Mouse (Mus musculus) stomach, postnatal 0 days (tissue): ENCODE data around the gene Trank1. TPM values are rescaled to one million over a fixed set of nuclear protein-coding genes. Genes with fewer than 3 reads are reported as not detected.
A peak's percentile ranks its signal among the peaks of the same experiment; 100 is the strongest.

Experiments used
- ATAC-seq: fragments of 200-750 bp; cut with Nextera tagmentation; 2 replicates; pipeline ENCODE4 v1.8.0; 2017; ENCODE audit not compliant: low FRiP score, low TSS enrichment
- DNase-seq: peaks from one replicate; pipeline ENCODE4 v3.0.0-alpha.2; 2016; ENCODE audit warnings: low spot score
- H3K27ac ChIP-seq: fragments of 300-500 bp; sonication (generic); replicated peaks from 2 replicates; pipeline ENCODE4 v1.5.1; 2014; ENCODE audit warnings: mild to moderate bottlenecking, control low read depth
- H3K27me3 ChIP-seq: fragments of 300-500 bp; sonication (generic); 2 replicates; pipeline ENCODE4 v1.6.1; 2014; ENCODE audit warnings: low read length; ENCODE audit not compliant: control insufficient read depth, insufficient read depth
- H3K36me3 ChIP-seq: fragments of 300-500 bp; sonication (generic); 2 replicates; pipeline ENCODE4 v1.6.1; 2014; ENCODE audit warnings: low read length, mixed read lengths; ENCODE audit not compliant: control insufficient read depth, insufficient read depth
- H3K4me1 ChIP-seq: fragments of 300-500 bp; sonication (generic); replicated peaks from 2 replicates; pipeline ENCODE4 v1.6.1; 2014; ENCODE audit warnings: antibody characterized with exemption; ENCODE audit not compliant: control insufficient read depth, insufficient read depth
- H3K4me2 ChIP-seq: fragments of 300-500 bp; sonication (generic); replicated peaks from 2 replicates; pipeline ENCODE4 v1.6.1; 2014; ENCODE audit warnings: low read depth, mild to moderate bottlenecking, control low read depth, moderate library complexity
- H3K4me3 ChIP-seq: fragments of 300-500 bp; sonication (generic); 2 replicates; pipeline ENCODE4 v1.5.1; 2014; ENCODE audit warnings: low read depth, low read length, control low read depth
- H3K9ac ChIP-seq: fragments of 300-500 bp; sonication (generic); 2 replicates; pipeline ENCODE4 v1.6.1; 2014; ENCODE audit warnings: mild to moderate bottlenecking, low read length, control low read depth, mixed read lengths
- H3K9me3 ChIP-seq: fragments of 300-500 bp; sonication (generic); 2 replicates; pipeline ENCODE4 v1.6.1; 2016; ENCODE audit warnings: low read length; ENCODE audit not compliant: control insufficient read depth
- CTCF ChIP-seq: IDR thresholded peaks from 2 replicates; pipeline ENCODE4 v1.5.1; 2016; ENCODE audit warnings: antibody characterized with exemption, low read depth, mild to moderate bottlenecking, moderate library complexity
- EP300 ChIP-seq: optimal IDR thresholded peaks from 2 replicates; pipeline ENCODE3; 2016; ENCODE audit warnings: antibody characterized with exemption
- WGBS: fragments of 180-500 bp; shearing (Covaris S2); extraction: QIAGEN DNeasy Blood & Tissue Kit; methylation state at CpG from one replicate; pipeline ENCODE4 v1.1.7; 2014; 5-methylcytosine and 5-hydroxymethylcytosine counted together
- polyA plus RNA-seq: library from polyadenylated mRNA; unstranded; fragments of >200 nt; fragmentation: Nextera tagmentation; extraction: Ambion mirVana; gene quantifications from 2 replicates; pipeline ENCODE4 v1.2.1, GENCODE M21; 2015

Gene Trank1
- polyA plus RNA-seq, 1 experiment from 2014 or later = 0.16 TPM

GRCm38 (mm10) chr9:111351641-111352040, 40.1 kb downstream of the Trank1 start:
- H3K27me3 ChIP-seq = no peaks in the 10 kb centered on the region
- no peak overlapping the region for H3K9ac ChIP-seq
- H3K4me2 ChIP-seq = no peak overlapping the region
- no peak overlapping the region for H3K27ac ChIP-seq
- no peaks in the 10 kb centered on the region for H3K36me3 ChIP-seq
- no peak for TF ChIP-seq CTCF
- TF ChIP-seq EP300 = no peak
- DNase-seq (no peak), ATAC-seq (no peak)
- H3K4me1 ChIP-seq = no peaks in the 10 kb centered on the region
- 21% methylated on average over 1 of the region's 1 CpGs for WGBS
- H3K9me3 ChIP-seq = no peaks in the 10 kb centered on the region
- H3K4me3 ChIP-seq = no peak overlapping the region

DNA sequence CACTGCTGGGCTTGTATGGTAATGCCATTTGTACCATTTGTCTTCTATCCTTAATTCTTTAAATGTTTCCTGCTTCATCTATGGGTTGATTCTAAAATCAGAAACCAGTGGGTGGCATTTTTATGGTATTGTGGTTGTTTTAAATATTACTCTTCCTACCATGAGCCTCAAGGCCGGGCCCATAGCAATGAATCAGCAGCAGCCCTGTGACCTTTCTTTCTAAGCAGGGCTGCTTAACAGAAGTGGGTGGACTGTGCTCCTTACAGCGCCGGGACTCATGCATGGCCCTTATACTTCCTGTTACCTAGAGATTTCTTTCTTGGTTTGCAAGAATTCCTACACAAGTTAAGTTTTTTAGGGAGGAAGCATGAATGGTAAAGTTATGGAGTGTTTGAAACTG, 41.1 kb downstream of the Trank1 start:
- 77% methylated on average over 3 of the region's 3 CpGs for WGBS
- no peak overlapping the region for H3K9ac ChIP-seq

DNA sequence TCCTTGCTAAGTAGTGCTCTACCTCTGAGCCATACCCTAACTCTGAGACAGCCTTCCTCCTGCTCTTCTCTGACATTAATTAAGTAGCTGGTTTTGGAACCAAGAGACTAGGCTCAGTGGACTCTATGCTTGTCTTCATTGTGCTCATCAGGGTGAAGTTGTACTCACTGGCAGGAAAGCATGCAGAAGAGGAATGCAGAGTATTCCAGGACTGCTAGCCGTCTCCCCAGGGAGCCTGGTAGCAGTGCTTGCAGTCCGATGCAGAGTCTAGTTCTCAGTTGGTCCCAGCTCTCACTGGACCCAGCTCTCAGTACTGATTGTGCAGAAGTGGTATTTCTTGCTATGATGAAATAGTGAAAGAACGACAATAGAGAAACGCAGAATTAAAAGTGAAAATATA, 43.5 kb downstream of the Trank1 start:
- Histone ChIP-seq H3K4me1 (no peaks in the 10 kb centered on the region), H3K4me2 (no peak overlapping the region), H3K27ac (no peak overlapping the region), H3K9me3 (no peaks in the 10 kb centered on the region), H3K4me3 (no peak overlapping the region), H3K27me3 (no peaks in the 10 kb centered on the region), H3K9ac (no peak overlapping the region), H3K36me3 (no peaks in the 10 kb centered on the region)
- WGBS = 50% methylated on average over 4 of the region's 4 CpGs
- ATAC-seq (no peak), DNase-seq (no peak)
- TF ChIP-seq EP300 (no peak), CTCF (no peak)

More for the DNA sequence above, 41.1 kb downstream of the Trank1 start:
- no peak for ATAC-seq
- H3K27me3 ChIP-seq = no peaks in the 10 kb centered on the region
- no peaks in the 10 kb centered on the region for H3K36me3 ChIP-seq
- TF ChIP-seq EP300 (no peak), CTCF (no peak)
- H3K27ac ChIP-seq = no peak overlapping the region
- H3K4me2 ChIP-seq = no peak overlapping the region
- no peaks in the 10 kb centered on the region for H3K4me1 ChIP-seq
- DNase-seq = no peak
- no peaks in the 10 kb centered on the region for H3K9me3 ChIP-seq
- no peak overlapping the region for H3K4me3 ChIP-seq

DNA sequence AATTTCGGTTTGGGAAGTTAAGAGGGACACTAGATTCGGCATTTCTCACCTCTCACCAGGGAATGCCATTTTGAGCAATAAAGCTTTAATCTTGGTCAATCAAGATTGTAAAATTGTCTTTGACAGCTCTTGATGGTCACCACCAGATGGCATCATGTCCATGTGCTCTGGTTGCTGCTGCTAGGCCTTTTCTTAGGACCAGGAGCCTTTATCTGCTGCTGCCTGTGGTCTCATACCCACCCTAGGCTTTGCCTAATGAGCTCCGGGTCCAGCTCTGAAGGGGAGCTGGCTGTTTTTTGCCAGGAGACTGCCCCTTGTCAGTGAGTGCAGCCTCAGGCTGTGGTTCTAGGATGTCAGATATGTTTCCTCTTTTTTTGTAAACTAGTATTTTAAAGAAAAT, 44.8 kb downstream of the Trank1 start:
- Histone ChIP-seq H3K4me2 (no peak overlapping the region), H3K4me1 (no peaks in the 10 kb centered on the region), H3K27ac (no peak overlapping the region), H3K9ac (no peak overlapping the region), H3K9me3 (no peaks in the 10 kb centered on the region), H3K4me3 (no peak overlapping the region), H3K27me3 (no peaks in the 10 kb centered on the region), H3K36me3 (no peaks in the 10 kb centered on the region)
- peak; percentile 77 for TF ChIP-seq CTCF
- no peak for TF ChIP-seq EP300
- ATAC-seq (no peak), DNase-seq (no peak)
- WGBS = 41% methylated on average over 3 of the region's 3 CpGs

GRCm38 (mm10) chr9:111363656-111364055, 52.1 kb downstream of the Trank1 start:
- no peak overlapping the region for H3K4me2 ChIP-seq
- DNase-seq = no peak
- no peaks in the 10 kb centered on the region for H3K4me1 ChIP-seq
- no peaks in the 10 kb centered on the region for H3K36me3 ChIP-seq
- WGBS = 68% methylated on average over 7 of the region's 7 CpGs
- no peak overlapping the region for H3K27ac ChIP-seq
- no peak overlapping the region for H3K4me3 ChIP-seq
- H3K9ac ChIP-seq = no peak overlapping the region
- TF ChIP-seq EP300 (no peak), CTCF (no peak)
- no peak for ATAC-seq
- H3K27me3 ChIP-seq = no peaks in the 10 kb centered on the region
- H3K9me3 ChIP-seq = no peaks in the 10 kb centered on the region

DNA sequence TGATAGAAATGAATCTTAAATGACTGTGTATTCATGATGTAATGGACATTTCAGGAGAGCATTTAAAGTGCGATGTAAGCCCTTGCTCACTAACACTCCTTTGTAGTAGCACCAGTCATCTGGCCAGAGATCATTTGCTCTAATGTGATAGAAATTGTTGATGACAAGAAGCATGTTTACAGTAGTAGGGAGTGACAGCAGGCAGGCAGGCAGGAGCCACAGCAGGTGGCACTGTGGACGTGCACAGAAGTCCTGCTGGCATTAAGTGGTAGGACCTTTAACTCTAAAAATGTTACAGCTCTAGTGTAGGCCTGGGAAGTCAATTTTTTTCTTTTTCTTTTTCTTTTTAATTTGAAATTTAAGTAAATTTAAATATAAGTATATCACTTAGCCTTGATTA, 56.2 kb downstream of the Trank1 start:
- Histone ChIP-seq H3K9ac (no peak overlapping the region), H3K4me3 (no peak overlapping the region), H3K9me3 (no peaks in the 10 kb centered on the region), H3K27me3 (no peaks in the 10 kb centered on the region), H3K4me1 (no peaks in the 10 kb centered on the region), H3K4me2 (no peak overlapping the region), H3K36me3 (no peaks in the 10 kb centered on the region), H3K27ac (no peak overlapping the region)
- DNase-seq (no peak), ATAC-seq (no peak)
- TF ChIP-seq CTCF (peak; percentile 13; the same call in 1 of the 2 replicates), EP300 (no peak)
- WGBS = 45% methylated on average over 2 of the region's 2 CpGs
